Mouse (Mus musculus) heart, postnatal 25 days (tissue): ENCODE measurements around the gene Hdgfl3. TPM values are rescaled to one million over a fixed set of nuclear protein-coding genes. Genes with fewer than 3 reads are reported as not detected.
"Not testable (repeated sequence)": the region's sequence is repeated elsewhere in the genome, so short reads cannot be mapped to it uniquely, and the experiment has no call there.

ENCODE experiments used
- DNase-seq: peaks from one replicate; pipeline ENCODE4 v3.0.0; 2022; ENCODE audit warnings: low spot score
- intact Hi-C: fragments of 180-260 bp; cut with DNase I; formaldehyde crosslinking; loops from one replicate; pipeline ENCODE4 v1.15.1; 2025
- total RNA-seq, 2 experiments: library from RNA; stranded (reverse); gene quantifications; 2 replicates each; pipeline ENCODE4 v1.2.3; 2021

The Hdgfl3 gene
- total RNA-seq, 2 experiments from 2014 or later, result 6.6 to 7.2 TPM

DNA sequence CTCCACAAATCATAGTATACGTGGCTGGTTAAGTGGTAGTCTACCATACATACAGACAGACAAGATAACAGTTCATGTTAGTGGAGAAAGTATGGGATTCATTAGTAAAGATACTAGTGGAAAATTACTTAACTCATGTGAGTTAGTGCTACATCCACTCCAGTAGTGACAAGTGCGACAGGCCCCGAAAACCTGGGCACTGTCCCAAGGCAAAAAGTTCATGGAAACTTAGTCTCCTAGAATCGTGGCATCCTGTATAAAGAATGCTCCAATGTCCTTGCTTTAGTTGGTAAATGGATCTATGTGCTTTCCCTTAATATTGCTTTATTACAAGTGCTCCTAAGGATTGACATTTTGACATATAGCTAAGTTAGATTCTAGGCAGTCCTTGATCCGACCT lies 96.5 kb downstream of the Hdgfl3 start:
- intact Hi-C loops, result not testable (repeated sequence)

DNA sequence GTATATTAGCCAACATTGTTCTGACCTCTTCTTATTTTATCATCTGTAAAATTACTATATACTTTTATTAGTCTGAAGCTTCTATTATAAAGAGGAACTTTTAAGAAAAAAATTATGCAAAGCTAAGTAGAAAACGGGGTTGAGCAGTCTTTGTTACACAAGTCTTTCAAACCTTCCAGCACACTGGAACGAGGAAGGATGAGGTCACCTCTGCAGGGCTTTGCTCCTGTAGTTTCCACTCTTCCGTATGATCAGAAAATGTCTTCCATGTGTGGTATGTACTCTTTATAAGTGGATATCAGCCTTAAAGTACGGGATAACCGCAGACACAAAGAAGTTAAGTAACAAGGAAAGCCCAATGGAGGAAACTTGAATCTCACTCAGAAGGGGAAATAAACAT lies 98.8 kb downstream of the Hdgfl3 start:
- DNase-seq, result no peak
- intact Hi-C loops, result no loop called here

More for the DNA sequence above, 96.5 kb downstream of the Hdgfl3 start:
- DNase-seq, result not testable (repeated sequence)

DNA sequence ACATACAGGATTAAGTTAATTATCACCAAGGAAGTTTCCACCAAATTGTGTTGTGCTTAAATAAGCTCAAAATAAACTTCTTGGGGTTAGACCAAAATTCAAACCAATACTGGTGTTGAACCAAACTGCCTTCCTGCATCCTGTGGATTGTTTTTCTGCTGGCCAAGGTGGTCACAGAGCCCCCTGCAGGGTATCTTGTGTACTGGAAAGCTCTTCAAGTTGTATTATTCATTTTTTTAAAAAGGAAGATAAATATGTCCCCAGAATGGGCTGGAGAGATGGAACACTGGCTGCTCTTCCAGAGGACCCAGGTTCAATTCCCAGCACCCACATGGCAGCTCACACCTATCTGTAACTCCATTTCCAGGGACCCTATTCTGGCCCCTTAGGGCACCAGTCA lies 99.4 kb downstream of the Hdgfl3 start:
- intact Hi-C loops, result no loop called here

More for the DNA sequence above, 99.4 kb downstream of the Hdgfl3 start:
- DNase-seq, result no peak

Other genes with a start within 250 kb of the Hdgfl3 start
- gene Homer2, start 226.9 kb downstream of the Hdgfl3 start, total RNA-seq, result 100 to 1,000 TPM; 102 to 112 TPM
- 10 to 100 TPM; 30.0 to 31.1 TPM for gene Ramac, start 171.5 kb downstream of the Hdgfl3 start, total RNA-seq
- gene 3110040N11Rik, start 145.0 kb downstream of the Hdgfl3 start, total RNA-seq, result 10 to 100 TPM; 21.8 to 28.5 TPM
- 100 to 1,000 TPM; 121 to 134 TPM for gene Btbd1, start 105.0 kb downstream of the Hdgfl3 start, total RNA-seq
- not detected for gene Gm10160, start 78.7 kb downstream of the Hdgfl3 start, total RNA-seq
- 10 to 100 TPM; 13.1 to 13.4 TPM for gene Tm6sf1, start 75.5 kb downstream of the Hdgfl3 start, total RNA-seq
- gene Bnc1, start 57.8 kb upstream of the Hdgfl3 start, total RNA-seq, result 1 to 10 TPM; 1.7 to 2.3 TPM
- gene Sh3gl3, start 239.4 kb upstream of the Hdgfl3 start, total RNA-seq, result under 1 TPM; 0.61 to 0.96 TPM